Mouse (Mus musculus) limb, embryonic 11.5 days (tissue): ENCODE measurements around the gene Gm9117. TPM values are rescaled to one million over a fixed set of nuclear protein-coding genes. Genes with fewer than 3 reads are reported as not detected.
"Not testable (repeated sequence)": the region's sequence is repeated elsewhere in the genome, so short reads cannot be mapped to it uniquely, and the experiment has no call there.

Source experiments
- ATAC-seq: fragments of 200-750 bp; cut with Nextera tagmentation; 2 replicates; pipeline ENCODE4 v1.8.0; 2017; ENCODE audit warnings: low read depth; ENCODE audit not compliant: insufficient number of reproducible peaks, low FRiP score, low TSS enrichment
- DNase-seq: peaks from one replicate; pipeline ENCODE4 v3.0.0-alpha.2; 2015; ENCODE audit warnings: low spot score
- H3K27ac ChIP-seq: fragments of 300-500 bp; sonication (generic); replicated peaks from 2 replicates; pipeline ENCODE4 v1.5.1; 2014; ENCODE audit warnings: low read depth, mild to moderate bottlenecking, low read length
- H3K27me3 ChIP-seq: fragments of 300-500 bp; sonication (generic); 2 replicates; pipeline ENCODE4 v1.6.1; 2014; ENCODE audit warnings: mild to moderate bottlenecking, low read length, mixed read lengths; ENCODE audit not compliant: control insufficient read depth, insufficient read depth
- H3K36me3 ChIP-seq: fragments of 300-500 bp; sonication (generic); 2 replicates; pipeline ENCODE4 v1.6.1; 2014; ENCODE audit warnings: mild to moderate bottlenecking, low read length, moderate library complexity, mixed read lengths; ENCODE audit not compliant: control insufficient read depth, insufficient read depth
- H3K4me1 ChIP-seq: fragments of 300-500 bp; sonication (generic); 2 replicates; pipeline ENCODE4 v1.6.1; 2014; ENCODE audit warnings: low read length, mixed read lengths; ENCODE audit not compliant: control insufficient read depth, insufficient read depth
- H3K4me2 ChIP-seq: fragments of 300-500 bp; sonication (generic); 2 replicates; pipeline ENCODE4 v1.6.1; 2014; ENCODE audit warnings: low read depth, mild to moderate bottlenecking, moderate library complexity; ENCODE audit not compliant: severe bottlenecking
- H3K4me3 ChIP-seq: fragments of 300-500 bp; sonication (generic); 2 replicates; pipeline ENCODE4 v1.5.1; 2014; ENCODE audit warnings: low read depth, low read length
- H3K9ac ChIP-seq: fragments of 300-500 bp; sonication (generic); 2 replicates; pipeline ENCODE4 v1.6.1; 2014; ENCODE audit warnings: mild to moderate bottlenecking, low read length
- H3K9me3 ChIP-seq: fragments of 300-500 bp; sonication (generic); 2 replicates; pipeline ENCODE4 v1.6.1; 2016; ENCODE audit warnings: low read length; ENCODE audit not compliant: control insufficient read depth
- WGBS: fragments of 180-500 bp; shearing (Covaris S2); extraction: QIAGEN DNeasy Blood & Tissue Kit; methylation state at CpG from one replicate; pipeline ENCODE4 v1.1.7; 2014; 5-methylcytosine and 5-hydroxymethylcytosine counted together
- polyA plus RNA-seq: library from polyadenylated mRNA; unstranded; fragments of >200 nt; fragmentation: Nextera tagmentation; extraction: Ambion mirVana; gene quantifications from 2 replicates; pipeline ENCODE4 v1.2.1, GENCODE M21; 2014

Gene Gm9117
- polyA plus RNA-seq: not detected in 2 replicates

GRCm38 (mm10) chr3:93943443-93943842, at the start of gene Gm9117:
Gm9117 (minus strand) TSS chr3:93943543.
- not testable (repeated sequence) for H3K4me3 ChIP-seq, H3K9ac ChIP-seq, H3K36me3 ChIP-seq, H3K4me2 ChIP-seq, H3K27ac ChIP-seq, ATAC-seq, DNase-seq, H3K9me3 ChIP-seq, H3K4me1 ChIP-seq, H3K27me3 ChIP-seq
- 84% methylated on average over 3 of the region's 4 CpGs for WGBS

DNA sequence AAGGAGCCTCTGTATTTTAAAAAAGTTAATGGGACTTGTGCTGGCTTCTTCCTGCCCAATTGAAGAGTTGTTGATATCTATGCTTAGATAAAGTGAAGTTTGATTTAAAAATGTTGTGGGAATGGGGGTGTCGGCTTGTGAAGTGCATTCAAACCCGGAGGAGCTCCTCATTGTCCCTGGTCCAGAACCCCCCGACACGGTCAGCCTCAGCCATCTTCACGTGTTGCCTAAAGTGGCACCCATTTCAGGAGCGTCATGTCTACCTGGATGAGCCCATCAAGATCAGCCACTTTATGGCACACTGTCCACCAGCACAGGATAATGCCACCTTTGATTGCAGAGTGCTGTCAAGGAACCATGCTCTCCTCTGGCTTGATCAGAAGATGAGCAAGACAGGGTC, 25.6 kb upstream of the Gm9117 start:
- not testable (repeated sequence) for H3K4me2 ChIP-seq, H3K4me1 ChIP-seq, H3K27me3 ChIP-seq, H3K36me3 ChIP-seq, H3K9ac ChIP-seq, H3K9me3 ChIP-seq, DNase-seq, H3K4me3 ChIP-seq, ATAC-seq, H3K27ac ChIP-seq
- 96% methylated on average over 6 of the region's 6 CpGs for WGBS

- not testable (repeated sequence) for ATAC-seq, H3K4me1 ChIP-seq, H3K9ac ChIP-seq, H3K36me3 ChIP-seq, H3K9me3 ChIP-seq, H3K27me3 ChIP-seq, H3K27ac ChIP-seq, DNase-seq, H3K4me3 ChIP-seq, H3K4me2 ChIP-seq
- 79% methylated on average over 2 of the region's 4 CpGs for WGBS
Measured at GRCm38 (mm10) chr3:93961214-93961613, 17.9 kb upstream of the Gm9117 start, which contains the start of gene Tdpoz5. Tdpoz5 (minus strand) TSS chr3:93961314.

DNA sequence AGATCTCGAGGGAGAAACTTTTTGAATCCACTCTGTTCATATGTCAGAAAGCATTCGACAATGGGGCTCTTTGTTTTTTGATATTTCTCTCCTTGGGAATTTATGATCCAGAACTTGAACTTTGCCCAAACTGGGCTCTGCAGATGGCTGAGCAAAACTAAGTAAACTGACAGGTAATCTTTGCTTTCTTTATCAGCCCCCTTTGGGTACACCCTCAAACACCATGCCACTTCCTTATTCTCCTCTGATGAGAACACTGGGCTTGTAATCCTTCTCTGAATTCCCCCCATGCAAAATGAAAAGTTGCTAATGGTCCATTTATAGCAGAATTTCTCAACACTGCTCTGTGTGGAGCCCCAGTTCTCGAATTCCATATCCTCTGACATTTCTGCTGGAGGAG, 5.0 kb downstream of the Gm9117 start:
- ATAC-seq, H3K27me3 ChIP-seq, H3K9ac ChIP-seq, H3K4me2 ChIP-seq, DNase-seq, H3K36me3 ChIP-seq, H3K9me3 ChIP-seq, H3K4me3 ChIP-seq, H3K4me1 ChIP-seq, H3K27ac ChIP-seq: not testable (repeated sequence)
- no CpG with 5 or more reads among the region's 3 CpGs for WGBS

Other genes with a start within 250 kb of the Gm9117 start
- not detected in 2 replicates for gene Gm5773, start 170.5 kb downstream of the Gm9117 start, polyA plus RNA-seq
- not detected in 2 replicates for gene Tdpoz4, start 147.1 kb downstream of the Gm9117 start, polyA plus RNA-seq
- not detected in 2 replicates for gene Tdpoz3, start 117.5 kb downstream of the Gm9117 start, polyA plus RNA-seq
- not detected in 2 replicates for gene Tdpoz5, start 17.8 kb upstream of the Gm9117 start, polyA plus RNA-seq
- not detected in 2 replicates for gene Gm9125, start 111.3 kb upstream of the Gm9117 start, polyA plus RNA-seq
- gene Gm10697, start 129.1 kb upstream of the Gm9117 start, polyA plus RNA-seq: not detected in 2 replicates
- not detected in 2 replicates for gene Gm10696, start 234.7 kb upstream of the Gm9117 start, polyA plus RNA-seq